Mouse (Mus musculus) hindbrain, embryonic 14.5 days (tissue): ENCODE results near the gene Pla2g2f. TPM values are rescaled to one million over a fixed set of nuclear protein-coding genes. Genes with fewer than 3 reads are reported as not detected.

Source experiments
- ATAC-seq: fragments of 200-750 bp; cut with Nextera tagmentation; 2 replicates; pipeline ENCODE4 v1.8.0; 2017; ENCODE audit warnings: moderate number of reproducible peaks, mild to moderate bottlenecking, moderate TSS enrichment, moderate library complexity; ENCODE audit not compliant: low FRiP score
- DNase-seq: peaks from one replicate; pipeline ENCODE4 v3.0.0-alpha.2; 2015; ENCODE audit warnings: low spot score
- H3K27ac ChIP-seq: fragments of 300-500 bp; sonication (generic); 2 replicates; pipeline ENCODE4 v1.5.1; 2014; ENCODE audit warnings: mild to moderate bottlenecking, moderate library complexity
- H3K27me3 ChIP-seq: fragments of 300-500 bp; sonication (generic); 2 replicates; pipeline ENCODE4 v1.6.1; 2014; ENCODE audit warnings: mild to moderate bottlenecking, low read length, mixed read lengths; ENCODE audit not compliant: control insufficient read depth, insufficient read depth
- H3K36me3 ChIP-seq: fragments of 300-500 bp; sonication (generic); replicated peaks from 2 replicates; pipeline ENCODE4 v1.6.1; 2014; ENCODE audit not compliant: control insufficient read depth, insufficient read depth
- H3K4me1 ChIP-seq: fragments of 300-500 bp; sonication (generic); replicated peaks from 2 replicates; pipeline ENCODE4 v1.6.1; 2014; ENCODE audit warnings: antibody characterized with exemption, low read length, mixed read lengths; ENCODE audit not compliant: control insufficient read depth, insufficient read depth
- H3K4me2 ChIP-seq: fragments of 300-500 bp; sonication (generic); replicated peaks from 2 replicates; pipeline ENCODE4 v1.6.1; 2014; ENCODE audit warnings: mild to moderate bottlenecking, moderate library complexity
- H3K4me3 ChIP-seq: fragments of 300-500 bp; sonication (generic); replicated peaks from 2 replicates; pipeline ENCODE4 v1.5.1; 2014; ENCODE audit warnings: mild to moderate bottlenecking, low read length
- H3K9ac ChIP-seq: fragments of 300-500 bp; sonication (generic); 2 replicates; pipeline ENCODE4 v1.6.1; 2014
- H3K9me3 ChIP-seq: fragments of 300-500 bp; sonication (generic); 2 replicates; pipeline ENCODE4 v1.6.1; 2016; ENCODE audit warnings: low read length; ENCODE audit not compliant: control insufficient read depth
- WGBS: fragments of 180-500 bp; shearing (Covaris S2); extraction: QIAGEN DNeasy Blood & Tissue Kit; methylation state at CpG from one replicate; pipeline ENCODE4 v1.1.7; 2014; 5-methylcytosine and 5-hydroxymethylcytosine counted together
- polyA plus RNA-seq: library from polyadenylated mRNA; unstranded; fragments of >200 nt; fragmentation: Nextera tagmentation; extraction: Ambion mirVana; gene quantifications from 2 replicates; pipeline ENCODE4 v1.2.1, GENCODE M21; 2014

Pla2g2f gene
- polyA plus RNA-seq, 1 experiment from 2014 or later = not detected

DNA sequence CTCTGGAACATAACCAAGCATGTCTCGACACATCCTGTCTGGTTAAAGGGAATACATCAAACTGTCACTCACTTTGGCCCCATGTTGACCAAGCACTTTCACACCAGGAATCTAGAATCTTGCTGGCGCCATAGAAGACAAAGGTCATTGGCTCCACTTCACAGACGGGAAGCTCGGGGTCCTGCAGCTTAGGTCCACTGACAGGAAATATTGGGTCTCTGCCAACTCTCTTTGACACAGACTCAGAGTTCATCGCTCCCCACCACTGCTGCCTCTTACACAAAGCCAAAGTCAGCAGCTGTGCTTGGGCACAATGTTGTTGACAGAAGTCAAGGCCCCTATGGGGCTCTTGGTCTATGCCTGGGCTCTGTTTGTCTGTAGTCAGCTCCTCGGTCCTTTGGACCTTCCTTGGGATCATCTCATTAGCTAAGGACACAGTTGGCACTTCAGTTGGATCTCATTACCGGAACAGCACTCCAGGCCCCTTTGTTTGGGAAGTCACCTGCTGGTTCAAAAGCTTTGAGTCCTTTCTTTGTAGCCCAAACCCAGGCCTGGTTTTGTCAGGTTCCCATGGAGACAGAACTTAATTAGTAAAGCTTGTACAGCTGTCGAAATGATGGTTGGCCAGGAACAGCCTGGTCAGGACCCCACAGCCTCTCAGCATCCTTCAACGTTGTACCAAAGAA lies 28.3 kb downstream of the Pla2g2f start:
- H3K9me3 ChIP-seq = no peaks in the 10 kb centered on the region
- DNase-seq = peak; percentile 61
- no peak overlapping the region for H3K27ac ChIP-seq
- 24% methylated on average over 9 of the region's 9 CpGs for WGBS
- no peaks in the 10 kb centered on the region for H3K36me3 ChIP-seq
- no peak overlapping the region for H3K9ac ChIP-seq
- H3K4me3 ChIP-seq = no peak overlapping the region
- peaks cover 16% of the 10 kb centered on the region for H3K4me1 ChIP-seq
- no peaks in the 10 kb centered on the region for H3K27me3 ChIP-seq
- ATAC-seq = peak; percentile 60; the same call in 1 of the 2 replicates
- no peak overlapping the region for H3K4me2 ChIP-seq

DNA sequence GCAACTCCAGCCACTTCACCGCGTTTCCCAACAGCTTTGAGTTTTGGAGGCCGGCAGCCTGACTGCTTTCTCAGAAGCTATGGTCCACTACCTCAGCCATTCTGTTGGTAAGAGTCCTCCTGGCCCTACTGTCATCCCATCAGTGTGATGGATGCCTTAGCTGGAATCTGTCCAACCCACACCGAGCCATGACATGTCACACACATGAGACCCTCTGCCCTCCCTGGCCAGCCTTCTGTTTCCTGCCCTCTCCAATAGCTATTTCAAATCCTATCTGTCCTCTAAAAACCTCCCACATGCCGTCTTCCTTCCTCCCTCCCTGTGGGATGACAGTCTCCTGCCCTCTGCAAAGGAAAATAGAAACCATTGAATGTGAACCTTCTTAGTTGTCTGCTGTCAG lies 31.7 kb downstream of the Pla2g2f start:
- Histone ChIP-seq H3K9me3 (no peaks in the 10 kb centered on the region), H3K9ac (no peak overlapping the region), H3K4me1 (peaks cover 20% of the 10 kb centered on the region), H3K4me2 (peak overlapping the region; percentile 50; the same call in 1 of the 2 replicates), H3K4me3 (no peak overlapping the region), H3K27me3 (no peaks in the 10 kb centered on the region), H3K27ac (no peak overlapping the region; the same call in 1 of the 2 replicates), H3K36me3 (no peaks in the 10 kb centered on the region)
- DNase-seq (no peak), ATAC-seq (no peak)
- WGBS = 77% methylated on average over 5 of the region's 5 CpGs

DNA sequence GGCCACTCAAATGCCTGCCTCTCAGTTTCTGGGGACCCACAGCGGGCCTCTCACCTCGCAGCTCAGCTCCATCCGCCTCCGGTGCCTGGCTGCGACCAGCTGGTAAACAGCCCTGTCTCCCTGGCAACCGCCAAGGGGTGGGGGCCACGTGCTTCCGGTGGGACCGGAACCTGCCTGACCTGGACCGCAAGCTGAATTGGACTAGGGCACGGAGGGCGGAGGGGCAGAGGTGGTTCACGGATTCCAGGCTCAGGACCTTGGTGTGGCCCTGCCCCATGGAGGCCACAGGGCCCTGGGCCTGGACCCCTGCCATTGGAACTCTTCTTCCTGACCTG lies 32.3 kb downstream of the Pla2g2f start:
- Histone ChIP-seq H3K27me3 (no peaks in the 10 kb centered on the region), H3K9ac (peak overlapping the region; percentile 41), H3K4me1 (peaks cover 20% of the 10 kb centered on the region), H3K27ac (peak overlapping the region; percentile 47; the same call in 1 of the 2 replicates), H3K36me3 (no peaks in the 10 kb centered on the region), H3K9me3 (no peaks in the 10 kb centered on the region), H3K4me2 (peak overlapping the region; percentile 50), H3K4me3 (peak overlapping the region; percentile 21)
- WGBS = 8% methylated on average over 13 of the region's 13 CpGs
- ATAC-seq (peak; percentile 83), DNase-seq (peak; percentile 55)

DNA sequence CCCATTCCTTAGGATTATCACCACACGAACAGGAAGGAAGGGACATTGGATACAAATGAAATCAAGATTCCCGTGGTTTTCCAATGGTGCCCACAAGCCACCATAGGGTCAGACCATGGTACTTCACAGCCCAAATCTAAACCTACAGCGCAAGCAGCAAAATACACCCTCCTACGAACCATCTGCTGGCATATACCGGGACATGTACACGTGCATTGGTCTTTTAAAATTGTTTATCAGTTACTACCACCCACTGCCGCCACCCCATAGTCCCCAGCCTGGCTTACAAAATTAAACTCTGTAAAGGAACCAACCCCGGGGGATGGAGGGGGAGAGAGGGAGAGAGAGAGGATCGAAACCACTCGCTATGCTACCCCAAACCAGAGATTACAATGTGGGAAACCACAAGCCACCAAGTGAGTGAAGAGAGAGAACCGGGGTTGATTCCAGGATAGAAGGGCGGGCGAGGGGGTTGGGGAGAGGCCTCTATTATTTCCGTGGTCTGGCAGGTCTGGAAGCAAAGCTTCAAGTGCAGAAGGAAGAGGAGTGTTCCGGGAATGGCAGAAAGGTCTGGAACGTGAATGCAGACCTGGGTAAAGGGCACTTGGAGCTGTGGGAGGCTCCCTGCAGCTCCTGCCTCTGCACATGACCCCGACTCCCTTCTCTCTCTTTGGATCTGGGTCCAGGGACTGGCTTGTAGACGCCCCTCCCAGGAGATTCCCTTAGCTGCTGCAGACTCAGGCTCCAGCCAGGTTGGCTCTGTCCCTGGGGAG lies 32.9 kb downstream of the Pla2g2f start, which contains the start of gene Pla2g2c:
Gene Pla2g2c, plus strand, starts transcription at position 439 of the 773 bp plus-strand sequence.
- Histone ChIP-seq H3K4me1 (peaks cover 20% of the 10 kb centered on the region), H3K27me3 (no peaks in the 10 kb centered on the region), H3K4me3 (peak within 1 kb of the TSS; percentile 21), H3K36me3 (no peaks in the 10 kb centered on the region), H3K9ac (peak within 1 kb of the TSS; percentile 41), H3K9me3 (no peaks in the 10 kb centered on the region), H3K27ac (peak within 1 kb of the TSS; percentile 47; the same call in 1 of the 2 replicates), H3K4me2 (peak within 1 kb of the TSS; percentile 50)
- ATAC-seq (no peak), DNase-seq (no peak)
- WGBS = 49% methylated on average over 18 of the region's 18 CpGs

GRCm38 (mm10) chr4:138723493-138724281 lies 33.7 kb downstream of the Pla2g2f start:
- ATAC-seq (no peak), DNase-seq (no peak)
- Histone ChIP-seq H3K27me3 (no peaks in the 10 kb centered on the region), H3K9me3 (no peaks in the 10 kb centered on the region), H3K4me3 (no peak overlapping the region), H3K36me3 (no peaks in the 10 kb centered on the region), H3K9ac (no peak overlapping the region), H3K4me2 (peak overlapping the region; percentile 50; the same call in 1 of the 2 replicates), H3K27ac (no peak overlapping the region), H3K4me1 (peaks cover 20% of the 10 kb centered on the region)
- WGBS = 66% methylated on average over 15 of the region's 15 CpGs

GRCm38 (mm10) chr4:138719264-138719596 lies 38.2 kb downstream of the Pla2g2f start:
- DNase-seq = no peak
- WGBS = 81% methylated on average over 5 of the region's 5 CpGs
- no peaks in the 10 kb centered on the region for H3K27me3 ChIP-seq
- H3K36me3 ChIP-seq = no peaks in the 10 kb centered on the region
- H3K9ac ChIP-seq = no peak overlapping the region
- H3K4me1 ChIP-seq = peaks cover 4% of the 10 kb centered on the region
- H3K27ac ChIP-seq = no peak overlapping the region
- no peak overlapping the region for H3K4me3 ChIP-seq
- no peaks in the 10 kb centered on the region for H3K9me3 ChIP-seq
- no peak overlapping the region for H3K4me2 ChIP-seq
- ATAC-seq = no peak

- Histone ChIP-seq H3K27ac (no peak overlapping the region), H3K4me1 (no peaks in the 10 kb centered on the region), H3K9me3 (no peaks in the 10 kb centered on the region), H3K4me2 (no peak overlapping the region), H3K9ac (no peak overlapping the region), H3K4me3 (no peak overlapping the region), H3K27me3 (no peaks in the 10 kb centered on the region), H3K36me3 (no peaks in the 10 kb centered on the region)
- WGBS = 91% methylated on average over 5 of the region's 5 CpGs
- no peak for ATAC-seq
- DNase-seq = no peak
These were observed 38.7 kb downstream of the Pla2g2f start for GRCm38 (mm10) chr4:138718586-138719263.

GRCm38 (mm10) chr4:138716697-138717096 lies 40.7 kb downstream of the Pla2g2f start:
- H3K27ac ChIP-seq = no peak overlapping the region
- H3K4me3 ChIP-seq = no peak overlapping the region
- no peak overlapping the region for H3K9ac ChIP-seq
- ATAC-seq (no peak), DNase-seq (no peak)
- no peaks in the 10 kb centered on the region for H3K27me3 ChIP-seq
- WGBS = 91% methylated on average over 9 of the region's 9 CpGs
- no peaks in the 10 kb centered on the region for H3K9me3 ChIP-seq
- H3K4me2 ChIP-seq = no peak overlapping the region
- no peaks in the 10 kb centered on the region for H3K36me3 ChIP-seq
- H3K4me1 ChIP-seq = no peaks in the 10 kb centered on the region
